In genomic region chr10:7209691-7210455, GRCm38 (mm10) we compare ENCODE assay signal across 8 mouse cellular contexts. TPM values are rescaled to one million over a fixed set of nuclear protein-coding genes. Genes with fewer than 3 reads are reported as not detected.
DNase-seq lines count a peak whose midpoint lies in the region; ATAC-seq lines count a peak whose summit lies in the region.

No protein-coding gene starts in this region.

- DNase-seq in heart, adult 11 months, result peak; percentile 77
- no peak for DNase-seq in heart, postnatal 14 days
- DNase-seq in A20 (ENCODE audit: low read depth, low spot score), result peak; percentile 42
- DNase-seq in forebrain, embryonic 14.5 days (ENCODE audit: low spot score), result peak; percentile 19
- DNase-seq in liver, embryonic 11.5 days (ENCODE audit: low spot score), result no peak
- DNase-seq in gastrocnemius, postnatal 10 days, result no peak
- no peak for DNase-seq in spleen, postnatal 36 days (ENCODE audit: low spot score in 2 of 2)
- DNase-seq in kidney, postnatal 36 days, result no peak

- H3K27ac ChIP-seq in forebrain, embryonic 14.5 days (ENCODE audit: low read depth, low read length), result no peak overlapping the region
- H3K27ac ChIP-seq in liver, embryonic 11.5 days (ENCODE audit: low read depth, low read length), result no peak overlapping the region; the same call in 1 of the 2 replicates

- peak overlapping the region; percentile 78; the same call in 1 of the 2 replicates for H3K9ac ChIP-seq in forebrain, embryonic 14.5 days (ENCODE audit: low read length)
- H3K9ac ChIP-seq in liver, embryonic 11.5 days (ENCODE audit: low read depth, low read length), result no peak overlapping the region

- peaks cover 13% of the 10 kb centered on the region for H3K4me1 ChIP-seq in forebrain, embryonic 14.5 days (ENCODE audit: control insufficient read depth, insufficient read depth, low read length)
- H3K4me1 ChIP-seq in liver, embryonic 11.5 days (replicated peaks; ENCODE audit: control insufficient read depth, insufficient read depth, low read length), result peaks cover 34% of the 10 kb centered on the region

- peak overlapping the region; percentile 65 for H3K4me3 ChIP-seq in forebrain, embryonic 14.5 days (ENCODE audit: low read depth, low read length)
- peak overlapping the region; percentile 76 for H3K4me3 ChIP-seq in liver, embryonic 11.5 days (ENCODE audit: low read depth, low read length)

- H3K9me3 ChIP-seq in forebrain, embryonic 14.5 days (replicated peaks; ENCODE audit: control insufficient read depth, low read length), result no peaks in the 10 kb centered on the region
- no peaks in the 10 kb centered on the region for H3K9me3 ChIP-seq in liver, embryonic 11.5 days (ENCODE audit: control insufficient read depth, low read length)

- ATAC-seq in forebrain, embryonic 14.5 days, result no peak
- no peak for ATAC-seq in liver, embryonic 11.5 days (replicated peaks; ENCODE audit: low FRiP score)

- H3K27me3 ChIP-seq in forebrain, embryonic 14.5 days (replicated peaks; ENCODE audit: control insufficient read depth, insufficient read depth, low read length), result no peaks in the 10 kb centered on the region
- H3K27me3 ChIP-seq in liver, embryonic 11.5 days (replicated peaks; ENCODE audit: control insufficient read depth, insufficient read depth, low read length), result no peaks in the 10 kb centered on the region

- WGBS in forebrain, embryonic 14.5 days, result 77% methylated on average over 5 of the region's 5 CpGs
- WGBS in liver, embryonic 11.5 days, result 55% methylated on average over 5 of the region's 5 CpGs

- intact Hi-C loops in heart, postnatal 14 days (cut with DNase I), result loop anchor here (5.0 kb wide), 3 partner anchors 68 to 122 kb away; no protein-coding TSS in a partner anchor

- H3K4me2 ChIP-seq in forebrain, embryonic 14.5 days (ENCODE audit: low read length), result peak overlapping the region; percentile 98
- H3K4me2 ChIP-seq in liver, embryonic 11.5 days, result peak overlapping the region; percentile 89

- no peaks in the 10 kb centered on the region for H3K36me3 ChIP-seq in forebrain, embryonic 14.5 days (ENCODE audit: control insufficient read depth, insufficient read depth, low read length)
- H3K36me3 ChIP-seq in liver, embryonic 11.5 days (ENCODE audit: control insufficient read depth, insufficient read depth, low read length), result no peaks in the 10 kb centered on the region

RNA-seq across cellular contexts. Expression of gene Cnksr3, which starts 2.2 kb away (rescaled TPM):
- total RNA-seq in heart, postnatal 14 days (2021), result 10 to 100 TPM; 21.9 to 22.5 TPM
- 2.4 and 3.2 TPM in 2 replicates for polyA plus RNA-seq in forebrain, embryonic 14.5 days (2014; fragmentation: Nextera tagmentation; extraction: Ambion mirVana)
- polyA plus RNA-seq in liver, embryonic 11.5 days (2014; fragmentation: Nextera tagmentation; extraction: Ambion mirVana), result 8.4 and 8.7 TPM in 2 replicates
- 1 to 10 TPM; 7.2 to 8.8 TPM for total RNA-seq in gastrocnemius, postnatal 10 days (2021)

Comparison
In these comparisons a context has a peak if more than half of its experiments do, and no peak if none do; other contexts are left out.
1. DNase-seq: peak in heart, adult 11 months (single experiment), A20 (single experiment) and forebrain, embryonic 14.5 days (single experiment); none in heart, postnatal 14 days (0 of 2), liver, embryonic 11.5 days (single experiment), gastrocnemius, postnatal 10 days (single experiment), spleen, postnatal 36 days (0 of 2) and kidney, postnatal 36 days (0 of 2).